Mouse (Mus musculus): ENCODE measurements around the gene Chchd2. TPM values are rescaled to one million over a fixed set of nuclear protein-coding genes. Genes with fewer than 3 reads are reported as not detected.
A peak's percentile ranks its signal among the peaks of the same experiment; 100 is the strongest.

Gene Chchd2
- total RNA-seq, 4 experiments from 2014 or later = 416 to 428 (median 423) TPM

DNA sequence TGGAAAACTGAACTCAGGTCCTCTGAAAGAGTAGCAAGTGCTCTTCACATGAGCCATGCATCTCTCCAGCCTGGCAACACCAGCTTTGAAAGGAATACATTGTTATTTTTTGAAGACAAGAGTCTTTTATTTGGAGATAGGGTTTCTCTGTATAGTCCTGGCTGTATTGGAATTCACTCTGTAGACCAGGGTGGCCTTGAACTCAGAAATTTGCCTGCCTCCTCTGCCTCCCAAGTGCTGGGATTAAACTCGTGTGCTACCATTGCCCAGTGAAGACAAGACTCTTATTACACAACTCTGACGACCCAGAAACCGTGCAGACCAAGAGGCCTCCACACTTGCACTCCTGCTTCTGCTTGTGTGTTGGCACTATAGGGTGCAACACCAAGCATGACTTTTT is 7.4 kb downstream of the Chchd2 start:
- DNase-seq (ENCODE audit: low spot score in 2 of 2) = no peak

DNA sequence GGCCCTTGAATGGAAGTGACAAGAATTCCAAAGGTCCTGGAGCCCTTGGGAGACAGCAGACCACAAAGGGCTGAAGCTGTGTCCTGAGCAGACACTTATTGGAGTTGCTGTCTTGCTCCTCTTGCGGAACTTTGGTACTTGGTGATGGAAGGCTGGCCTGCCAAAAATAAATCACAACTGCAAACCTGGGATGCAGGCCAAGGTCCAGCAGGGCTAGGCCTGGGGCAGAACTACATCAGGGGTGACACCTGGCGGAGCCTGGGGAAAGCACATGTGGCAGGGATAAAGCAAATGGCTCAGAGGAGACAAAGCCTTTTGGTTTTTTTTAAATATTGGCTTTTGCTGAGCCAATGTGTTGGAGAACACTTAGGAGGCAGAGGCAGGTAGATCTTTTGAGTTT is 8.3 kb downstream of the Chchd2 start:
- DNase-seq (ENCODE audit: low spot score in 2 of 2) = peak in 1 of 2 experiments; percentile 39

DNA sequence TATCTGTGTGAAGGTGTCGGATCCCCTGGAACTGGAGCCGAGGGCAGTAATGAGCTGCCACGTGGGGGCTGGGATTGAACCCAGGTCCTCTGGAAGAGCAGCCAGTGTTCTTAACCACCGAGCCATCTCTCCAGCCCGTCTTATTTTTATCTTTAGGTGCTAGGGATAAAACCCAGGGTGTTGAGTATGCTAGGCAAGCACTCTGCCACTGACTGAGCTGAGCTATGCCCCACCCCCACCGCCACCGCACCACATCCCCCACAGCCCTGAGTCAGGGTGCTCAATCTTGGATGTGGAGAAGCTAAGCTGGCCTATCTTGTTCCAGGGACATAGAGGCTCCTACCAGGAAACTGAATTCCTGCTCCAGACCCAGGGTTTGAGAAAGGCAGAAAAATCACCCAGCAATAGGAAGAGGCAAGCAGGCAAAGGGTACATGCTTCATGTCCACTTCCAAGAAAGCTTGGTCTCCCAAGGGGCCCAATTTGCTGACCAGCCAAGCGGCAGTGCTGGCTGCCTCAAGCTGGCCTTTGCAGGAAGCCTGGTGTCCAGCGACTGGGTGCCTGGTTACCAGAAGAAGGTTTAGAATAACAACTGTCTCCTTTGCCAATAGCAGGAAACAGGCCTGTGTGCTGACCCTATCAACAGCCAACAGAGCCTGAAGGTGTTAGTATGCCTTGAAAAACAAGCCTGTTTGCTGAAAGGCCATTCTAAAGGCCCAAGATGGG is 9.4 kb downstream of the Chchd2 start:
- DNase-seq (ENCODE audit: low spot score in 2 of 2) = peak in 1 of 2 experiments; percentile 48

DNA sequence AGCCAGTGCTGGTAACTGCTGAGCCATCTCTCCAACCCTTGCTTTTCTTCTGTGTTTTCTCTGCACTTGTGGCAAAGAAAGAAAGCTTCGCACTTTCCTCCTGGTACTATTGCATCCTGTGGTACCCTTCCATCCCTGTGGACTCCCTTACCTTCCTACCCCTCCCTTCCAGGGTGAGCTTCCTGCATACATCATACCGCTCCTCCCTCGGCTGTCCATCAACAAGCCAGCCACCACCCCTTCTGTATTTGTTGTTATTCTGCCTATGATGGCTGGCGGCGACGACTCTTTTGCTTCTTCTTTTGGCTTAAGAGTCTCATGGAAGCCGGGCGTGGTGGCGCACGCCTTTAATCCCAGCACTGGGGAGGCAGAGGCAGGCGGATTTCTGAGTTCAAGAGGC is 12.2 kb downstream of the Chchd2 start:
- DNase-seq (ENCODE audit: low spot score in 2 of 2) = no peak

DNA sequence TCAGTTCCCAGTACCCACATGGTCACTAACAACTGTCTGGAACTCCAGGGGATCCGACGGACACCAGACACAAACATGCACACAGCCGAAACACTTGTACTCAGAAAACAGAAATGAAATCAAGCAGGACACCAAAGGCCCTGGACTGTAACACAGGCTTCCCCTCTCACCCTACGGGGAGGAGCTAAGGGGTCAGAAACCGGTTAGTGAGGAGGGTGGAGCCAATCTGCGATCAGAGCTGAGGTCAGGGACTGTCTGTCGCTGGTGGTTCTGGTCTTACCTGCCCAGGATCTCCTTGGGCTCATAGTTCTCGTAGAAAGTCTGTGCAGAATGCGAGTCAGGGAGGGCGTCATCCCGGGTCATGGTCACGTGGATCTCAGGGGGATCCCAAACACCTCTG is 13.3 kb downstream of the Chchd2 start:
- no peak for DNase-seq (ENCODE audit: low spot score in 2 of 2)

DNA sequence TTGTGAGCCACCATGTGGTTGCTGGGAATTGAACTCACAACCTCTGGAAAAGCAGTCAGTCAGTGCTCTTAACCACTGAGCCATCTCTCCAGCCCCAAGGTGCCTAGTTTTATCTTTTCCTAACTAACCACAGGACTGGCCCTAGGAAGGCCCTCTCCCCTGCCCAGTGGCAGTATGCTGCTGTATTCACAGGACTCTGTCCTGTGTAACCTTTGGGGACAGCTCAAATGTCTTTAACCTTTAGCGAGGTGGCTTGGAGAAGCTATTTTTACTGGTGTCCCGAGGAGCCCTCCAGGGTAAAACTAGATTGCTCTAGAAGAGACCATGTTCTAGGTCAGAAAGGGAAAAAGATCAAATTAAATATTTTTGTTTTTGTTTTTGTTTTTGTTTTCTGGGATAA is 16.0 kb downstream of the Chchd2 start:
- no peak for DNase-seq (ENCODE audit: low spot score in 2 of 2)

DNA sequence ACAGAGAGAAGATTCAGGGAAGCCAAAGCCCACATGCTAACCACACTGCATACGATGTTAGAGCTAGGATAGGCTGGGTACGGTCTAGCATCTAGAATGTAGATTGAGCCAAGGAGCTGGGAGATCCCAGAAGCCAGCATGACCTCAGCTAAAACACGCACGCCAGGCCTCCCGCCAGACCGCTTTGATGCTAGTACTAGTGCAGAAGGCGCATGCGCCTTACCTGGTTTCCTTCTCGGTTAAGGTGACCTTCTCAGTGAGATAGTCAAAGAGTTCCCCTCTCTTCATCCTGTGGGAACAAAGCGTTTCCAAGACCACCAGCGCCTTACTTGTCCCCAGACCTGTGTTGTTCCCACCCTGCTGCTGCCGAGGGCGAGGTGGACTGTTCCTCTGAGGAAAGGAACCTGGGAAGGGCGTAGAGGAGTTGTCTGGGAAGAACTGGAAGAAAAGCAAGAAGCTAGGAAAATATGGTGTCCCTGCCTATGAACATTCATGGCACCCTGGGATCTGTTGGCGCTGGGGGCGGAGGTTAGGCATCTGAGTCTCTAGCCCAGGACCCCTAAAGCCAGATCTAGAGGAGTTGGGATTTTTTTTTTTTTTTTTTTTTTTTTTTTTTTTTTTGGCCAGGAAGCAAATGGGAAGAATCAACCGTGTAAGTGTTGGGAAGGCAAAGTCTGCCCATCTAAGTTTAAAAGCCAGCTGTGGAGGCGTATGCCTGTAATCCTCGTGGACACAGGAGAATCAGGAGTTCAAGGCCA is 17.9 kb downstream of the Chchd2 start:
- DNase-seq (ENCODE audit: low spot score in 2 of 2) = no peak

DNA sequence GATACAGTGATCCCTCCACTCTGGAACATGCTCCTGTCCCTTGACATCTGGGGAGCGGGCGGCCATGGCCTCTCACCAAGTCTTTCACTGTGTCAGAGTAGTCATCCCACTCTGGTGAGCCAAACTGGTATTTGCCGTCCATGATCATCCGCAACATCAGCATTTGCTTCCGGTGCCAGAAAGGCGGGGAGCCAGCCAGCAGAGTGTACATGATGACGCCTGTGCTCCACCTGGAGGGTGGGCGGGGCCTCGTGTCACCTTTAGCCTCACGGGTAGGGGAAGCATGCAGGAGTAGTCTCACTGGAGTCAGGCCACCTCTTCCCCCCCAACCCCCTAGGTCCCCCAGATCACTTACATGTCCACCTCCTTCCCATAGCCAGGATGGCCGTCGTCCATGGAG is 21.4 kb downstream of the Chchd2 start:
- no peak for DNase-seq (ENCODE audit: low spot score in 2 of 2)

DNA sequence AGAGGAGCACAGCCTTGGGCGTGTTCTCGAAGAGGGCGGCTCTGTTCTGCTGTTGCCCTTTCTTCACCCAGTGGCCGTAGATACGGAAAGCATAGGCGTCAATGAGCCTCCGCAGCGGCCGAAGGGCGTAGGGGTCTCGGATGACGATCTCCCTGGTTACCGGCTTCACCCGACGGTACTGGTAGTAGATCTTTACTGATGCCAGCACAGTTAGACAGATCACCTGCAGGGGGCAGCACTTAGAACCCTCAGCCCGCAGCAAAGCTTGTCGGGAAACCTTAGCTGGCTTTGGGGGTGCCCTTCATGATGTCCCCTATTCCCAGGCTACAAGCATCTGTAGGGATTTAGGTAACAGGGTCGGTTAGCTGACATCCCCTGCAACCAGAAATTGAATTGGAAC is 22.8 kb downstream of the Chchd2 start:
- no peak for DNase-seq (ENCODE audit: low spot score in 2 of 2)

DNA sequence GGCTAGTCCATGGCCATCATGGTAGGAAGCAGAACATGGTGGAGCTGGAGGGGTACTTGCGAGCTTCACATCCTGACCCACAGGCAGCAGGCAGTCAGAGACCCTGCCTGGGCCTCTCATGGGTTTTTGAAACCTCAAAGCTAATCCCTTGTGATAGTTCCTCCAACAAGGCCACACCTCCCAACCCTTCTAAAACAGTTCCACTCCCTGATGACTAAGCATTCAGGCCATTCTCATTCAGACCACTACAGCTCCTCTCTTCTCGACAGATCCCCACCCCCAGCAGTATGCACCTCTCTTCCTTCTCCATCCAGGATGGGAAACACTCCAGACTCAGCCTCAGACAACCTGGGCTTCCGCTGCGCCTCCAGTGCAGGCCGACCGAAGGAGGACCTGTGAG is 24.9 kb downstream of the Chchd2 start:
- no peak for DNase-seq (ENCODE audit: low spot score in 2 of 2)

DNA sequence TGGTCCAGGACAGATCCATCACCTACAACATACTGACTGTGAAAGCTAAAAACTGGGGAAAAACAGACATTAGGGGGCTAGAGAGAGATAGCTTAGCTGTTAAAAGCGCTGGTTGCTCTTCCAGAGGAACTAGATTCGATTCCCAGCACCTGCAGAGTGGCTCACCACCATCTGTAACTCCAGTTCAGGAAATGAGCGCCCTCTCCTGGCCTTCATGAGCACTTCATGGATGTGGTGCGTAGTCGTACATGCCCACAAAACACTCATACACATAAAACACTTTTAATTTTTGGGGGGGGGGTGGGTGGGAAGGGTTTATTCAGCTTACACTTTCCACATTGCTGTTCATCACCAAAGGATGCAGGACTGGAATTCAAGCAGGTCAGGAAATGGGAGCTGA is 30.9 kb downstream of the Chchd2 start:
- no peak for DNase-seq (ENCODE audit: low spot score in 2 of 2)

DNA sequence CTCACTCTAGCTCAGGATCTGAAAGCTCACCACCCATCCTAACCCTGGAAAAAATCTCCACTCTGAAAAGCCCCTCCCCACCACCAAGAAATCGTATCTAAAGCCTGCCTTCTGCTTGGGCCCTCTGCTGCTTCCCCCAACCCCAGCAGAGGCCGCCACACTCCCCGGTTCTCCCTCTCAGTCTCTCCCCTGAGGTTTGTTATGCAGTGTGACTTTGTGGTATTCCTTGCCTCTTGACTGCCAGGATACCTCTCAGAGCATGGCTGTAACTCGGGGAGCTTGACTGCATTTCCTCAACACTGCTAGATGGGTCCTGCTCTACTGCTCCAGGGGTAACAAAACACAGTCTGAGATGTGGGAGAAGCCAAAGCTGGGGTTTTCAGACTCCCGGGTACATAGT is 32.1 kb downstream of the Chchd2 start:
- DNase-seq (ENCODE audit: low spot score in 2 of 2) = no peak

DNA sequence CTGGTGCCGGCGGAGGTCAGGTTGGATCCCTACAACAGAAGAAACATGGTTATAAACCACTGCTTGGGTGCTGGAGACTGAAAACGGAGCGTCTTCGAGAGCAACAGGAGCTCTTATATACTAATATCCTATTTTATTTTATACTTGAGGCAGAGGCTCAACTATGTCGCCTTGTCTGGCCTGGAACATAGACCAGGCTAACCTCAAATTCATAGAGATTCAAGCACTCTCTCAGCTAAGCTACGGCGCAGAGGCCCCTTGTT is 39.8 kb downstream of the Chchd2 start:
- no peak for DNase-seq (ENCODE audit: low spot score in 2 of 2)

DNA sequence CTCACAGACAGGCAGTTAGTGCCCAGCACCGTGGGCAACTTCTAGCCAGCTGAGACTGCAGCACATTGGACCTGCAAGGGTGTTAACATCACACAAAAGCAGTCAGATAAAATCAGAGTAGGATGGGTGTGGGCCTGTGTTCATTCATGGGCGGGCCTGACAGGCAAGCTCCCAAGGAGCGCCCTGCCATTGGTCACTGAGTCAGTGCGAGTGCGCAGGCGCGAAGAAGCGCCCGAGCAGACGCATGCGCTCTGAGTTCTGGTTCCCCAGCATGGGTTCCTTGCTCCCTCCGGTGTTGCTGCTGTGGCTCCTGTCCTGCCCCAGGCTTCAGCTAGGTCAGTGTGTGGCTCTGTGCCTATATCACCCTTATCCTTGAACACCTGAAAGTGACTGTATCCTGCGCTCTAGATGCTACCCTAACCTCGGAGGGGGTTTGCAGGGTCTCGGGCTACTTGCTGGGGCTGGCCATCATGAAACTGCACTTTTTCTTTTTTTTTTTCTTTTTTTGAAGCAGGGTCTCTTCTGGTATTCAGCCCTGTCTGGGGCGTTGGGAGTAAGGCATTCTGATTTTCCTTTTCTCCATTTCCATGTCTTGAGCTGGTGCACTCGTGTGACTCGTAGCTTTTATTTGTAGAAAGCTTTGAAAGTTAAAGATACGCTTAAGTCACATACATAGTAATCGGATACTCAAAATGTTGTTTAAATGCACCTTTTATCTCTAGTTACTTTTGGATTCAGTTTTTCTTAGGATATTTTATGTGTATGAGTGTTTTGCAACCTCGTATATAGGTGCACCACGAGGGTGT is 40.3 kb downstream of the Chchd2 start, which contains the start of gene Sumf2:
TSS of gene Sumf2 (plus strand) at position 235 of the 806 bp plus-strand sequence.
- DNase-seq (ENCODE audit: low spot score in 2 of 2) = peak; percentile 91 to 92

DNA sequence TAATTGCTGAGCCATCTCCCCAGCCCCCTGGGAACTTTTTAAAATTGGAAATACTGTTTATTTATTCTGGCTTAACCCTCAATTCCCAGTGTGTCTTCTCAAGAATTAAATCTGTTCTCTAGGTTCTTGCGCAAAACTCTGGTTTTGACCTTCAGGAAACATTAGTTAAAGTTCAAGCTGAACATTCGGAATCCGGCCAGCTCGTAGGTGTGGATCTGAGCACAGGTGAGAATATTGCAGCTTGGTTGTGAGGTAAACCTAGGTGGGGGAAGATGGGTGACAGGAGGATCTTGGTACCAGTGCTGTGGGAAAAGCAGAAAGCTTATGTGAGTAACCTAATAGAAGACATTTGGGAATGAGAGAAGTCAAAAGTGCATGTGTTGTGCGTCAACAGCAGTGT is 42.4 kb downstream of the Chchd2 start:
- DNase-seq (ENCODE audit: low spot score in 2 of 2) = no peak

Other genes with a start within 250 kb of the Chchd2 start
- 1 to 10 TPM; 6.0 to 7.0 (median 6.2) TPM for gene Zfp11, start 217.4 kb downstream of the Chchd2 start, total RNA-seq (2022)
- not detected for gene Sept14, start 179.0 kb downstream of the Chchd2 start, total RNA-seq (2022)
- gene Mrps17, start 172.0 kb downstream of the Chchd2 start, total RNA-seq (2022) = 10 to 100 TPM; 73.7 to 91.9 (median 81.3) TPM
- gene Nipsnap2, start 162.4 kb downstream of the Chchd2 start, total RNA-seq (2022) = 10 to 100 TPM; 87.2 to 95.0 (median 91.5) TPM
- 10 to 100 TPM; 18.8 to 21.3 (median 19.6) TPM for gene Psph, start 100.0 kb downstream of the Chchd2 start, total RNA-seq (2022)
- gene Sumf2, start 40.5 kb downstream of the Chchd2 start, total RNA-seq (2022) = 10 to 100 TPM; 18.2 to 23.0 (median 21.9) TPM
- 1 to 10 TPM; 6.9 to 9.6 (median 7.9) TPM for gene Zbed5, start 8.3 kb upstream of the Chchd2 start, total RNA-seq (2022)
- gene Phkg1, start 11.1 kb upstream of the Chchd2 start, total RNA-seq (2022) = 10 to 100 TPM; 16.7 to 20.4 (median 17.8) TPM
- 1 to 10 TPM; 2.5 to 3.5 (median 3.2) TPM for gene Nupr1l, start 21.1 kb upstream of the Chchd2 start, total RNA-seq (2022)
- 10 to 100 TPM; 45.5 to 56.9 (median 50.1) TPM for gene Vkorc1l1, start 54.5 kb upstream of the Chchd2 start, total RNA-seq (2022)
- gene Gusb, start 115.6 kb upstream of the Chchd2 start, total RNA-seq (2022) = 10 to 100 TPM; 12.7 to 40.4 (median 22.1) TPM
- 10 to 100 TPM; 22.9 to 28.0 (median 25.9) TPM for gene Asl, start 141.8 kb upstream of the Chchd2 start, total RNA-seq (2022)
- gene Crcp, start 141.8 kb upstream of the Chchd2 start, total RNA-seq (2022) = 10 to 100 TPM; 26.7 to 32.6 (median 30.1) TPM
- gene Tpst1, start 185.9 kb upstream of the Chchd2 start, total RNA-seq (2022) = 10 to 100 TPM; 34.4 to 39.4 (median 36.7) TPM